Mouse (Mus musculus) c-Kit-positive CD71-positive TER-119-positive erythroid progenitor cells, embryonic 14.5 days (primary cell): ENCODE measurements around the gene Grsf1.

ENCODE experiments used
- DNase-seq: peaks from one replicate; pipeline ENCODE4 v3.0.0-alpha.2; 2013; ENCODE audit warnings: low spot score

Gene Grsf1

GRCm38 (mm10) chr5:88688583-88689187 is 12.7 kb upstream of the Grsf1 start:
- DNase-seq = no peak

GRCm38 (mm10) chr5:88687996-88688406 is 12.0 kb upstream of the Grsf1 start:
- no peak for DNase-seq

GRCm38 (mm10) chr5:88685745-88686299 is 9.9 kb upstream of the Grsf1 start:
- no peak for DNase-seq

- no peak for DNase-seq
Measured at GRCm38 (mm10) chr5:88685306-88685705, 9.3 kb upstream of the Grsf1 start.

GRCm38 (mm10) chr5:88684226-88684625 is 8.3 kb upstream of the Grsf1 start:
- DNase-seq = no peak

GRCm38 (mm10) chr5:88683706-88684105 is 7.7 kb upstream of the Grsf1 start:
- no peak for DNase-seq

GRCm38 (mm10) chr5:88680567-88680966 is 4.6 kb upstream of the Grsf1 start:
- no peak for DNase-seq

- DNase-seq = no peak
Measured at GRCm38 (mm10) chr5:88679341-88679740, 3.4 kb upstream of the Grsf1 start.

GRCm38 (mm10) chr5:88678929-88679328 is 3.0 kb upstream of the Grsf1 start:
- DNase-seq = no peak

GRCm38 (mm10) chr5:88674703-88675442 is 1.1 kb downstream of the Grsf1 start:
- peak; percentile 53 for DNase-seq

- DNase-seq = no peak
Measured at GRCm38 (mm10) chr5:88663875-88664274, 12.1 kb downstream of the Grsf1 start.

GRCm38 (mm10) chr5:88663151-88663550 is 12.8 kb downstream of the Grsf1 start:
- DNase-seq = no peak

GRCm38 (mm10) chr5:88657868-88658267 is 18.1 kb downstream of the Grsf1 start:
- DNase-seq = no peak

- no peak for DNase-seq
Measured at GRCm38 (mm10) chr5:88652589-88652988, 23.4 kb downstream of the Grsf1 start.

GRCm38 (mm10) chr5:88649250-88650173 is 26.5 kb downstream of the Grsf1 start:
- peak; percentile 14 for DNase-seq

- DNase-seq = no peak
Measured at GRCm38 (mm10) chr5:88645405-88645804, 30.6 kb downstream of the Grsf1 start.

GRCm38 (mm10) chr5:88644901-88645300 is 31.1 kb downstream of the Grsf1 start:
- DNase-seq = no peak

GRCm38 (mm10) chr5:88643491-88643890 is 32.5 kb downstream of the Grsf1 start:
- no peak for DNase-seq

GRCm38 (mm10) chr5:88642786-88643185 is 33.2 kb downstream of the Grsf1 start:
- no peak for DNase-seq

GRCm38 (mm10) chr5:88634076-88634475 is 41.9 kb downstream of the Grsf1 start:
- DNase-seq = no peak

- DNase-seq = no peak
Measured at GRCm38 (mm10) chr5:88632463-88632862, 43.5 kb downstream of the Grsf1 start.

- DNase-seq = no peak
Measured at GRCm38 (mm10) chr5:88631545-88631944, 44.4 kb downstream of the Grsf1 start.
